Comparison of ENCODE assay signal across 11 mouse cellular contexts in genomic region chr2:158120868-158121267, GRCm38 (mm10).
"Had no signal": no experiment of that assay in that cellular context is flagged by ENCODE, and none has a peak within 500 bp of the region (broad histone marks: within the 10 kb centered on the region; RNA-seq: fewer than 3 reads in every experiment).

No protein-coding gene starts in this region.

- H3K9ac ChIP-seq: lung, embryonic 14.5 days; midbrain, embryonic 12.5 days; neural tube, embryonic 12.5 days had no signal

- ATAC-seq: midbrain, embryonic 16.5 days had no signal

- H3K36me3 ChIP-seq: midbrain, embryonic 10.5 days; midbrain, embryonic 12.5 days; neural tube, embryonic 12.5 days had no signal

- H3K27ac ChIP-seq: midbrain, embryonic 12.5 days; neural tube, embryonic 12.5 days had no signal

- DNase-seq: right cerebral cortex, adult 18-20 months; right cerebral cortex, postnatal 25 days; spleen, adult 18-20 months; thymus, adult 18-20 months; thymus, postnatal 14 days; thymus, postnatal 36 days had no signal

- H3K27me3 ChIP-seq: midbrain, embryonic 12.5 days; neural tube, embryonic 12.5 days had no signal

- H3K4me3 ChIP-seq: midbrain, embryonic 10.5 days; midbrain, embryonic 12.5 days; neural tube, embryonic 12.5 days had no signal
